Mouse (Mus musculus) limb, embryonic 13.5 days (tissue): ENCODE results near the gene Txk. TPM values are rescaled to one million over a fixed set of nuclear protein-coding genes. Genes with fewer than 3 reads are reported as not detected.

Experiments used
- ATAC-seq: fragments of 200-750 bp; cut with Nextera tagmentation; 2 replicates; pipeline ENCODE4 v1.8.0; 2017; ENCODE audit warnings: low read depth, moderate number of reproducible peaks, moderate TSS enrichment; ENCODE audit not compliant: low FRiP score
- H3K27ac ChIP-seq: fragments of 300-500 bp; sonication (generic); 2 replicates; pipeline ENCODE4 v1.5.1; 2015; ENCODE audit warnings: inconsistent platforms, mild to moderate bottlenecking, moderate library complexity
- H3K27me3 ChIP-seq: fragments of 300-500 bp; sonication (generic); 2 replicates; pipeline ENCODE4 v1.6.1; 2015; ENCODE audit warnings: mild to moderate bottlenecking, inconsistent platforms
- H3K36me3 ChIP-seq: fragments of 300-500 bp; sonication (generic); 2 replicates; pipeline ENCODE4 v1.6.1; 2015; ENCODE audit warnings: inconsistent platforms, mild to moderate bottlenecking, moderate library complexity
- H3K4me1 ChIP-seq: fragments of 300-500 bp; sonication (generic); 2 replicates; pipeline ENCODE4 v1.6.1; 2015; ENCODE audit warnings: inconsistent platforms
- H3K4me2 ChIP-seq: fragments of 300-500 bp; sonication (generic); replicated peaks from 2 replicates; pipeline ENCODE4 v1.6.1; 2015; ENCODE audit warnings: inconsistent platforms, mild to moderate bottlenecking, moderate library complexity
- H3K4me3 ChIP-seq: fragments of 300-500 bp; sonication (generic); 2 replicates; pipeline ENCODE4 v1.5.1; 2015; ENCODE audit warnings: moderate library complexity, mild to moderate bottlenecking, inconsistent platforms
- H3K9ac ChIP-seq: fragments of 300-500 bp; sonication (generic); 2 replicates; pipeline ENCODE4 v1.6.1; 2015; ENCODE audit warnings: mild to moderate bottlenecking, inconsistent platforms
- H3K9me3 ChIP-seq: fragments of 300-500 bp; sonication (generic); 2 replicates; pipeline ENCODE4 v1.6.1; 2016; ENCODE audit warnings: inconsistent platforms
- WGBS: fragments of 180-500 bp; shearing (Covaris S2); methylation state at CpG from one replicate; pipeline ENCODE4 v1.1.7; 2015; 5-methylcytosine and 5-hydroxymethylcytosine counted together
- polyA plus RNA-seq: library from polyadenylated mRNA; unstranded; fragments of >200 nt; fragmentation: Nextera tagmentation; extraction: Ambion mirVana; gene quantifications from 2 replicates; pipeline ENCODE4 v1.2.1, GENCODE M21; 2015

Txk gene
- polyA plus RNA-seq, 1 experiment from 2014 or later: 0.11 TPM

DNA sequence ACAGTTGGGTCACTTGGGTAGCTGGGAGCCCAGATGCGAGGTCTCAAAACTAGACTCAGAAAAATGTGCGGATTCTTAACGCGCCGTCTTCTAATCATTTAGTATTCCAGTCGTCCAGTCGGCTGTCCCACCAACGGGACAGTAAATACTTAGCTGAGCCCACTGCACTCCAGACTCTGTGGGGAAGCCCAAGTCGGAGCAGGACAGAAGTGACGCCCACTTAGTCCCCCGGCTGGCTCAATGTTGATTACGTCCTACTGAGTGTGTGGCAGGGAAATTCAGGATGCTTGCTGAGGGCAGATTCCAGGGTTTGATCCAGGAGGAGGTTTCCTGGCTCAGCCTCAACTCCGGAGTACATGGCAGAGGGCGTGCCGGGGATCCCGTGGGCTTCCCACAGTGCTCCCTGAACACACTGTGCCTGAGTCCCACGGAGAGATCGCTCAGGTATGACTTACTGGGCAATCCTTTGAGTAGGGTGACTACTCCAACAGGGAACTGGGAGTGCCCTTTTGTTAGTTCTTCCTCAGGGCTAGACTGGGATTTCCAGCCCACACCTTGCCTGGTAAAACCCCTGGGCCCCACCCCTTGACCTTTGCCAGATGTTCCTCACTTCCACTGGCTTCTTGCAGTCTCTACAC is 104.5 kb downstream of the Txk start:
- no peaks in the 10 kb centered on the region for H3K9me3 ChIP-seq
- peaks cover 48% of the 10 kb centered on the region for H3K27me3 ChIP-seq
- H3K4me1 ChIP-seq: peaks cover 10% of the 10 kb centered on the region
- H3K4me3 ChIP-seq: peak overlapping the region; percentile 53
- H3K36me3 ChIP-seq: no peaks in the 10 kb centered on the region
- peak overlapping the region; percentile 88 for H3K4me2 ChIP-seq
- H3K9ac ChIP-seq: peak overlapping the region; percentile 61; the same call in 1 of the 2 replicates
- 7% methylated on average over 18 of the region's 18 CpGs for WGBS
- ATAC-seq: peak; percentile 51
- no peak overlapping the region for H3K27ac ChIP-seq

DNA sequence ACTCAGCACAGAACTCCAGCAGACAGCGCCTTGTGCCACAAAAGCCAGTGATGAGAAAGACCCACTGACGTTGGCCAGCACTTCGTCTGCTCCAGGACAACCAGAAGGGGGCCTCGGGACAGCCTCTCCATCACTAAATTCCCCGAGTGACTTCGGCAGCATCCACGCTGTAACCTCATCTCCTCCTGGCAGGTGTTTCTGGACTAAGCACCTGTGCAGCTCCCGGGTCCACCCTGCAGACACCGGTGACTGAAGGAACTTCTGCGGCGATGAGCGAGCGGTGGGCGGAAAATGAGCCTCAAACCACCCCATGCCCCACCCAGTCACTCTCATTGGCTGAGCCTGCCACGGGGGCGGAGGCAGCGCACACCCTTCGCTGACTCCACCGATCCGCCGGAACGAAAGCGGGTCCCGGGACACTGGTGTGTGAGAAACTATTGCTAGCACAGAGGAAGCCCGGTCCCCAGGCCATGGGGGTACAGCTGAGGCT is 105.1 kb downstream of the Txk start, which contains the start of gene Nipal1:
Gene Nipal1, plus strand, starts transcription at position 378 of the 490 bp plus-strand sequence.
- H3K4me2 ChIP-seq: peak within 1 kb of the TSS; percentile 88
- peak; percentile 95 for ATAC-seq
- WGBS: 1% methylated on average over 25 of the region's 25 CpGs
- peaks cover 10% of the 10 kb centered on the region for H3K4me1 ChIP-seq
- H3K4me3 ChIP-seq: peak within 1 kb of the TSS; percentile 53
- no peaks in the 10 kb centered on the region for H3K9me3 ChIP-seq
- H3K36me3 ChIP-seq: no peaks in the 10 kb centered on the region
- H3K27me3 ChIP-seq: peaks cover 48% of the 10 kb centered on the region
- H3K9ac ChIP-seq: peak within 1 kb of the TSS; percentile 61; the same call in 1 of the 2 replicates
- H3K27ac ChIP-seq: no peak within 1 kb of the TSS

DNA sequence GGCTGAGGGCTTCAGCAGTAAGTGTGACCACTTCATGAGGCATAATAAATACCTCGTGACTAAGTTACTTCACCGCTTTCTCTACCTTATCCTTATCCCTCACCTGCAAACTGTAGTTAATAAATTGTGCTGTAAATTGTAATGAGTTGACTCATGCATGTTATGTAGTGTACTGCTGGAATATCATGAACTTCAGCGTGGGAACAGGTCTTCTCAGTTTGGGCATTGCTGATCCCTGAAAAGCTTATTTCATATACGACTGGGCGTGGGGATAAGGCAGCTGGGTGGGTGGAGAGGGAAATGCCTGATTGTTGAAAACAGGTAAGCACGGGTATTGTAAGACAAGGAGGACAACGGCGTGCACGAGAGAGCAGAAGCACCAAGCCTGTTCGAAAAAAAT is 105.6 kb downstream of the Txk start:
- H3K4me3 ChIP-seq: peak overlapping the region; percentile 53
- H3K36me3 ChIP-seq: no peaks in the 10 kb centered on the region
- no peaks in the 10 kb centered on the region for H3K9me3 ChIP-seq
- H3K9ac ChIP-seq: no peak overlapping the region
- H3K4me1 ChIP-seq: peaks cover 10% of the 10 kb centered on the region
- 25% methylated on average over 10 of the region's 10 CpGs for WGBS
- peaks cover 48% of the 10 kb centered on the region for H3K27me3 ChIP-seq
- ATAC-seq: no peak
- peak overlapping the region; percentile 88 for H3K4me2 ChIP-seq
- H3K27ac ChIP-seq: no peak overlapping the region

DNA sequence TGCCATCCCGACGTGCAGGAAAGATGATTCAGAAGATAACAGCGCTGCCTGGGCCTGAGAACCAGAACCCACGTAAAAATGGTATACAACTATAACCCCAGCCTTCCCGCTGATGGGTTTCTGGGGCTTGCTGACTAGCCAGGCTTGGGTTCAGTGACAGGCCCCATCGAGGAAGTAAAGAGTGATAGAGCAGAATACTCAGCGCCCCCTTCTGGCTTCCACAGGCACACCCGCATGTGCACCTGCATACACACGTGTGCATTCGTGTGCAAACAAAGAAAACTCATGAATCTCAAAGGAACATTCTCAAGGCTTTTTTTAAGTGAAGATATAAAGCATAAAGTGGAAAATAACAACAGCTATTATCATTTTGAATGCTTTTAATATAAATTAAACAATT is 106.4 kb downstream of the Txk start:
- Histone ChIP-seq H3K4me2 (no peak overlapping the region), H3K27me3 (peaks cover 48% of the 10 kb centered on the region), H3K36me3 (no peaks in the 10 kb centered on the region), H3K4me3 (no peak overlapping the region), H3K27ac (no peak overlapping the region), H3K4me1 (peaks cover 10% of the 10 kb centered on the region), H3K9me3 (no peaks in the 10 kb centered on the region), H3K9ac (no peak overlapping the region)
- no peak for ATAC-seq
- 32% methylated on average over 10 of the region's 10 CpGs for WGBS

Other genes with a start within 250 kb of the Txk start
- gene Corin, start 248.3 kb downstream of the Txk start, polyA plus RNA-seq: 4.0 and 4.5 TPM in 2 replicates
- gene Nfxl1, start 193.1 kb downstream of the Txk start, polyA plus RNA-seq: 19.2 TPM in 2 replicates
- gene Zar1, start 171.5 kb downstream of the Txk start, polyA plus RNA-seq: 0.84 and 1.9 TPM in 2 replicates
- 0.71 and 0.80 TPM in 2 replicates for gene Gm5868, start 165.2 kb downstream of the Txk start, polyA plus RNA-seq
- not detected in 2 replicates for gene Cnga1, start 108.5 kb downstream of the Txk start, polyA plus RNA-seq
- 3.7 and 4.0 TPM in 2 replicates for gene Nipal1, start 105.0 kb downstream of the Txk start, polyA plus RNA-seq
- 5.2 and 5.5 TPM in 2 replicates for gene Tec, start 115.7 kb upstream of the Txk start, polyA plus RNA-seq
- gene Slain2, start 161.5 kb upstream of the Txk start, polyA plus RNA-seq: 14.7 and 16.0 TPM in 2 replicates
- gene Gm10135, start 221.9 kb upstream of the Txk start, polyA plus RNA-seq: not detected in 2 replicates